Mouse (Mus musculus) embryo, embryonic 9.5 days (tissue): Measurements from ENCODE around the gene Pld2.
A peak's percentile ranks its signal among the peaks of the same experiment; 100 is the strongest.
"Not testable (repeated sequence)": the region's sequence is repeated elsewhere in the genome, so short reads cannot be mapped to it uniquely, and the experiment has no call there.

Source experiments
- DNase-seq: peaks from one replicate; pipeline ENCODE4 v3.0.0-alpha.2; 2017; ENCODE audit errors: extremely low spot score

Gene Pld2

GRCm38 (mm10) chr11:70525726-70526125, 14.1 kb upstream of the Pld2 start:
- no peak for DNase-seq

DNA sequence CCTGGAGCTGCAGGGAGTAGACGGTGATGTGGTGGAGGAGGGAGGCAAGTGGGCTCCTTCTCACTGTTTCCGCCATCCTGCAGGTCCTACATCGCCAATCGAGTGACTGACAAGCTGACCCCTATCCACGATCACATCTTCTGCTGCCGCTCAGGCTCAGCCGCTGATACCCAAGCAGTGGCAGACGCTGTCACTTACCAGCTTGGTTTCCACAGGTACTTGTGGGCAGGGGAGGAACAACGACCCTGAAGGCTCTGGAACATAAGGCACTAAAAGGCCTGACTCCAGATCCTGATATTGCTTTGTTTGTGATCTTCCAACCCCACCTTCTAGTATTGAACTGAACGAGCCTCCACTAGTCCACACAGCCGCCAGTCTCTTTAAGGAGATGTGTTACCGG, 13.7 kb upstream of the Pld2 start:
- DNase-seq, result no peak

DNA sequence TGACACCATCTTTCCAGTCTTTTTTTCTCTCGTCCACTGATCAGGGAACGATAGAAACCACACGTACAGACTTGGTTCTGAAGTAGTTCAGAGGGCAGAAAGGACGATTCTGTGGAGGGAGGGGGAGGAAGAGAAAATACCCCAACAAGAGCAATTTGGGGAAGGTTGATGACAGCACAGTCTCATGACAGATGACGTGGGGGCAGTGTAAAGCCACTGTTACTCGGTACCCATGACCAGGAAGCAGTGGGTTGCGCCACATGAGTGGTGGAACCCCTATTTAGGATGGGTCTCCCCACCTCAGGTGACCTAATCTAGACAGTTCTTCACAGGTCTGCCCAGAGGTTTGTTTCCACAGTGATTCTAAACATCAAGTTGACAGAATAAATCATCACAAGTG, 11.3 kb upstream of the Pld2 start:
- no peak for DNase-seq

DNA sequence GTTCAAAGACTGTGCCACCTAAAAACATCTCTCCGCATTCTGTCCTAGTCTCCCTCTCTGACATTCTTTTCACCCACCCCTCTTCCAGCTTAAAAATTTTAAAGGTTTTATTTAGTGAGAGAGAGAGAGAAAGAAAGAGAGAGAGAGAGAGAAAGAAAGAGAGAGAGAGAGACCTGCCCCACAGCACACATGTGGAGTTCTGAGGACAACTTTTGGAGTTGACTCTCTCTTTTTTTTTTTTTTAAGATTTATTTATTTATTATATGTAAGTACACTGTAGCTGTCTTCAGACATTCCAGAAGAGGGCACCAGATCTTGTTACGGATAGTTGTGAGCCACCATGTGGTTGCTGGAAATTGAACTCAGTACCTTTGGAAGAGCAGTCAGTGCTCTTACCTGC, 8.8 kb upstream of the Pld2 start:
- DNase-seq, result not testable (repeated sequence)

DNA sequence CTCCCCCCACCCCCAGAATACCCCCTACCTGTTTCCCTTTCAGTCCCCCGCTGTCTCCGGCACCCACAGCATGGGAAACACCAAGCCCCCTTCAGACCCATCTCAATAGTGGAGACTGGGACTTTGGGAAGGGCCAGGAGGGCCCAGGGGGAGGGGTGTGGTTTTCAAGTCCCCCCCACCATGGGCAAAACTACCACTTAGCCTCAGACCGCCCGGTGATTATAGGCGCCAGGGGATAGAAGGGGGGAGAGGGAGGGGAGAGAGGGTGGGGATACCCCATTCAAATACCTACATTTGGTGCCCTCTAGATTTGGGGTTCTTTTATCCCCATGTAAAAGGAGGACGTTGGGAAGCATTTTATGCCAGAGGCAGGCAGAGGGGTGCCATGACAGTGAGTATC, 7.0 kb upstream of the Pld2 start, which contains the start of gene Gm40193:
Gm40193 (minus strand) TSS at position 101 of the 400 bp plus-strand sequence.
- no peak for DNase-seq

DNA sequence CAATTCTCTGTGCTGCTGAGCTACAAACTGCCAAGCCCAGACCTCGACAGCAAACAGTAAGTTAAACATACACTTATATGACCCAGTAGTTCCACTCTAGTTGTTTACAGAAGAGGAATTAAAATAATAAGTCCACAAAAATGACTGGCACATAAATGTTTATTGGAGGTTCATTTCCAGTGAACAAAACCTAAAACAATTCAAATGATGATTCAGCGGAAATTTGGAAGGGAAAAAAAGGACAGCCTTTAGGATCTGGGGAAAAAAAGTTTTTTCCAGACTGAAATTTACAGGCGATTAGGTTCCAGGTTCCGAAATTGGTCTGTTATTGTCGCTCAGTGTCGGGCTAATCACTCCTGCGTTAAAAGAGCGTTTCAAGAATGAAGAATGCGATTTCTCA, 441 bp upstream of the Pld2 start:
- DNase-seq, result no peak

- DNase-seq, result no peak
Observed at GRCm38 (mm10) chr11:70540928-70541327, 1.1 kb downstream of the Pld2 start.

DNA sequence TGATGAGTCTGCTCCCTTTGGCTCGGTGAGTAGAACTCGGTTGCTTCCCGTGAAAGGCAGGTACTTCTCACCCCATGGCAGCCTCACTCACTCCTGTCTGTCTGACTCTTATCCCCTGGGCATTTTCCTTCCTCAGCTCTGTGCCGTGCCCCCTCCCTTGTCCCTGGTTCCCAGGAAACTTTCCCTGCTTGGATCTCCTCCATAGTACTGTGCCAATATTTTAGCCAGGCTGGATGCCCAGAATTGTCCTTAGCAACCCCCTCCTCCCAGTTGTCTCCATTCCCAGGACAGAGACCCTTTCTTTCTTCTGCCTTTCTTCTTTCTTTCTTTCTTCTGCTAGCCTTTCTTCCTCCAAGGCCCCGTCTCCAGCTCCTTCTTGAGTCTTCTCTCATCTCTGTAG, 1.6 kb downstream of the Pld2 start:
- no peak for DNase-seq

DNA sequence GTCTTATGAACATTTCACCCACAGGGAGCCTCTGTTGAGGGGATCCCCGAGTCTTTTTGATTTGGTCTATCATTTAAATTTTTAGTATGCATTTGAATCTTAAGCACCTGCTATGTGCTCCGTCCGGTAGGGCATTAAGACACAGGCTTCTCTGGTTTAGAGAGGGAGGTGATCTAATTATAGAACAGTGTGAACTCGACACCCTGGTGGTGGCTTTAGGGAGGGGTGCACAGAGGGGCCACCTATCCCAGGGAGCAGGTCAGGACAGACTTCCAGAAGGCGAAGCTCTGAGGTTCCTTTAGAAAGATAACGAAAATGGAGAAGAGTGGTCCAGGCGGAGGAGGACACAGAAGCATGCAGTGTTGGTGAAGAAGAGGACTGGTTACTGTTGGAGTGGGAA, 4.6 kb downstream of the Pld2 start:
- DNase-seq, result no peak

- no peak for DNase-seq
Observed at GRCm38 (mm10) chr11:70551526-70551925, 11.7 kb downstream of the Pld2 start.

DNA sequence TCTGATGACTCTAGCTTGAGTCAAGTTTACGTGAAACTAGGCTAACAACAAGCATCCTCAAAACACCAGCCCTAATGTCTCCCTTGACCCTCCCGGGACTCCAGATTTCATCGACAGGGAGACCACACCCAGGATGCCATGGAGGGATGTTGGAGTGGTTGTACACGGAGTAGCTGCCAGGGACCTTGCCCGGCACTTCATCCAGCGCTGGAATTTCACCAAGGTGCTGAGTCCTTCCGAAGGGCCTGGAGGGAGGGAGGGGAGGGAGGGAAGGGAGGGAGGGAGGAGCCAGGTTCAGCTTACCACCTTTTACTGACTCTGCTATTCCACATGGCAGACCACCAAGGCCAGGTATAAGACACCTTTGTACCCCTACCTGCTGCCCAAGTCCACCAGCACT, 14.1 kb downstream of the Pld2 start:
- no peak for DNase-seq

- no peak for DNase-seq
Observed at GRCm38 (mm10) chr11:70557545-70557944, 17.7 kb downstream of the Pld2 start.

- no peak for DNase-seq
Observed at GRCm38 (mm10) chr11:70561937-70562286, 22.0 kb downstream of the Pld2 start.

DNA sequence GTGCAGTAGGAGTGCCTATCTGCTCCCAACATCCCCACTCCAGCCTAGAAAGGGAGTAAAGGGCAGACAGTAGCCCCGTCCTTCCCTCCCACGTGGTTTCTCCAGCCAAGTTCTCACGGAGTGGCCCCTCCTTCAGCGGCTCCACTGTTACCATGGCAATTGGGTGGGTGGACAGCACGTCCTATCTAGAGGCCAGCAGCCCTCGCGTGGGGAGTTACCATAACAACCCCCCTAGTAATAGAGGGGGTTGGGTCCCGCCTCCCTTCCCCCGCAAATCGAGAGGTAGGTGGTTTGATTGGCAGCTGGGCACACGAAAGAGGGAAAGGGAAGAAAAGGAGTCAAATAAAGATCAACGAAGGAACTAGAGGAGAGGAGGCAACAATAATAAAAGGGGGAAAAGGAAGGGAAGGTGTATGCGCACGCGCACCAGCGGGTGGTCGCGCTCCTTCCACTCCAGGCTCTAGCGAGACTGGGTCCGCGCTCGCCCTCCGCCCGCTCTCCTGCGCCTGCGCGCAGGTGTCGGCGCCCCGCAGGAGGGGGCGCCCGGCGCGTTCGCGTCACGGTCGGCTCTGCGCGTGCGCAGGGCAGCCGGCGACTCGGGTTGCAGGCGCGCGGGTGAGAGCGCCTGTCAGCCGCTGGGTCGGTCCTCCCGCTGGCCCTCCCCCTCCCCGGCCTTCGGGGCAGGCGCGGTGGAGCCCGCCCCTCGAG, 22.6 kb downstream of the Pld2 start, which contains the start of gene Mink1:
Mink1 (plus strand) TSS at position 595 of the 708 bp plus-strand sequence.
- peak; percentile 91 for DNase-seq

DNA sequence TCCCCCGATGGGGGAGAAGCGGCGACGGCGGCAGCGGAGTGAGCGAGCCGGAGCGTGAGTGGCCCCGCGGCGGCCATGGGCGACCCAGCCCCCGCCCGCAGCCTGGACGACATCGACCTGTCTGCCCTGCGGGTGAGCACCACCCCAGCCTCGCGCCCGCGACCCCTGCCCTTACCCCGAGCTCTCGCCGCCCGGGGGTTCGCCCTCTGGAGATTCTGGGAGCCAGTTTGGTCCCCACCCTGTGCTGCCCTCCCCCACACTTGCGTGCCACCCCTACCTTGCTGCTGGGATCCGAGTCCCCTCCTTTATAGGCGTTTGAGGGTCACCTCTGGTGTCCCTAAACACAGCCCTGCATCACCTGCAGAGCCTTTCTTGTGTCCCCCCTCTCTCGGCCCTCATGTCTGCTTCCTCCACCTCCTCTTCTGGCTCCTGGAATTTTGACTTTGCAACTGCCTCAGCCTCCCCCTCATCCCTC, 23.2 kb downstream of the Pld2 start:
- DNase-seq, result no peak

DNA sequence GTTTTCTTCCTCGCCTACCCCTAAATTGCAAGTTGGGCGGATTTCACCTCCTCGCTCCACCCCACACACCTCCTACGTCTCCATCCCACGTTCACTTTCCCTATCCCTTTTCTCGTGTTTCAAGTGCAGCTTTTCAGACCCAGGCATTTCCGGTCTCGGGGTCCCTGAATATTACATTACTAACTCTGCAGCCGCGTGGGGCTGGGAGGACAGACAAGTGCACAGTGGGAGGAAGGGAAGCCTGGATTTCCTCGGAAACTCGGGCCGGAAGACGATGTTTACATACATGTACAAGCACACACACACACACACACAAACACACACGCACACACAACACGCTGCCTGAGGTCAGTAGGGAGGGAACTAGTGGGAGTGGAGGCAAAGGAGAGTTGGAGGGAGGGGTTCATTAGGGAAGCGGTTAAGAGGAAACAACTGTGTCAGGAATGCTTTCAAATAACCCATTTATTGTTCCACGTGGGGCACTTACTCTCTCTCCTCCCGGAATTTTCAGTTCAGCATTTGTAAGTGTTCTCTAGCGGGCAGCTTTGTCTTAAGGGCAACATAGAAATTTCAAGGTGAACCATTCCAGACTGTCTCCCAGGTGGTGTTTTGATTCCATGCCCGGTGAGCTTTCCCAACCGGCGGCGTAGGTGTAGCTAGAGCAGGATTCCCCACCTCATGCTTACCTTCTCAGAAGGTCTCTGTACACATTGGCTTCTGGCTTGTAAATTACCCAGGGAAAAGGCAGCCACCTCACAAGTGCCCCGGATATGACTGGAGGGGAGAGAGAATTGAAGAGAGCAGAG, 23.8 kb downstream of the Pld2 start:
- DNase-seq, result peak; percentile 42

DNA sequence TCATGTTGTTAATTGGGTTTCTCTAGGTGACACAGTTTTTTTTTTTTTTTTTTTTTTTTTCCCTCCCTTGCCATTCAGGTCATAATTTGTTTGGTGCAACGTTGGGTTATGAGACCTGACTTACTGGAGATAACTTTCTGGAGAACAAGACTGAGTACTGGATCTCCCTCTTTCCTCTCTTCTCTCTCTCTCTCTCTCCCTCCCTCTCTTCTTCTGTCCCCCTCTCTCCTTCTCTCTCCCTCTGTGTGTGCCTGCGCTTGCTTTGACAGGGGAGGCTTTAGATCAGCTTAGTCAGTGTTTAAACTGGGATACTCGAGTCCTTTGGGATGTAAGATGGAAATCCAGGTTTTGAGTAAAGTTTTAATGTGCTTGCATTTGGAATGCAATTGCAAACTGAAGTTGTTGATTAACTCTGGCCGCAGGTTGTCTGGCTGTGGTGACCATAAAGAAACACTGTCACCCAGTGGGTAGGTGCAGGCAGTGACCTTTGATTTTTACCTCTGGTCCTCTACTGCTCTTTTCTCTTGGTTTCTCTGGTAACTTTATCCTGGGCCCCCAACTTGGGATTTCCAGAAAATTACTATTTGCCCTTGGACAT, 24.5 kb downstream of the Pld2 start:
- no peak for DNase-seq

- DNase-seq, result no peak
Observed at GRCm38 (mm10) chr11:70566586-70566985, 26.7 kb downstream of the Pld2 start.

DNA sequence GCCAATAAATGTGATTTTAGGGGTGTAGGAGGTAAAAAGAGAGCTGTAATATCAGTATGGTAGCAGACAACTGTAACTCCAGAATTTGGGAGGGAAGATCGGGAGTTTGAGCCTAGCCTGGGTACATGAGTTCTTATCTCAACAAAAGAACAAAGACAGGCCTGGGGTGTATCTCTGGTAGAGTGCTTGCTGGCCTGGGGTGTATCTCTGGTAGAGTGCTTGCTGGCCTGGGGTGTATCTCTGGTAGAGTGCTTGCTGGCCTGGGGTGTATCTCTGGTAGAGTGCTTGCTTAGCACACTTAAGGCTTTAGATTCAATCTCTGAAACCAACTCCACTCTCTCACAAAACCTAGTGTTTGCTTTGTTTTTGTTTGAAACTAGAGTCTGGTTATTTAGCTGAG, 30.8 kb downstream of the Pld2 start:
- not testable (repeated sequence) for DNase-seq

- DNase-seq, result no peak
Observed at GRCm38 (mm10) chr11:70571641-70572040, 31.8 kb downstream of the Pld2 start.

- no peak for DNase-seq
Observed at GRCm38 (mm10) chr11:70572348-70572902, 32.6 kb downstream of the Pld2 start.

DNA sequence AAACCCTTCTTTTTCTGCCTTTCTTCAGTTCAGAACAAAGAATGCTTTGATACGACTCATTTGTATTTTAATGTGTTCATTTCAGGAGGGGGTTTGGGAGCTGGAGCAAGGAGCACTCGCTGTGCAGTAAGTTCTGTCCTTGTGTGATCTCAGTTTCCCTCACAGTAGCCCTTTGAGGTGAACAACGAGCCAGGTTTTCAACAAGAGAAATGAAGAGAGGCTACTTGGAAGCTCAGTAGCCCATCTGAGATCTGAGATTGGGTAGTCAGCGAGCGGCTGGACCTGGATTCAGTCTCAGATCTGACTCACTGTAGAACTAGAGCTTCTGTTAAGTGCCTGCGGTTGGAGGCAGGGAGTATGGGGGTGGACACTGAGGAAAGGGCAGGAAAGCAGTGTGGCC, 34.0 kb downstream of the Pld2 start:
- no peak for DNase-seq
